Mouse (Mus musculus): Measurements from ENCODE around the gene Nid1. TPM values are rescaled to one million over a fixed set of nuclear protein-coding genes. Genes with fewer than 3 reads are reported as not detected.

Gene Nid1
- polyA plus RNA-seq, 1 experiment: 8.4 TPM

- Histone ChIP-seq H3K27ac (ENCODE audit: insufficient read depth, low read length) (no peak overlapping the region), H3K4me3 (ENCODE audit: insufficient read depth, low read length) (no peak overlapping the region), H3K4me1 (ENCODE audit: control insufficient read depth, insufficient read depth, low read length) (peaks cover 8% of the 10 kb centered on the region)
- TF ChIP-seq CTCF (IDR thresholded peaks at IDR 0.05; ENCODE audit: extremely low read depth, insufficient read depth, low read length): no peak
Observed at GRCm38 (mm10) chr13:13547889-13548288, 110.5 kb downstream of the Nid1 start.

- Histone ChIP-seq H3K4me3 (ENCODE audit: insufficient read depth, low read length) (no peak overlapping the region), H3K4me1 (ENCODE audit: control insufficient read depth, insufficient read depth, low read length) (peaks cover 8% of the 10 kb centered on the region), H3K27ac (ENCODE audit: insufficient read depth, low read length) (no peak overlapping the region)
- no peak for TF ChIP-seq CTCF (IDR thresholded peaks at IDR 0.05; ENCODE audit: extremely low read depth, insufficient read depth, low read length)
- TF ChIP-seq POLR2A (IDR thresholded peaks at IDR 0.05; ENCODE audit: extremely low read depth, insufficient read depth, low read length): no peak
Observed at GRCm38 (mm10) chr13:13548431-13549190, 111.3 kb downstream of the Nid1 start.

- Histone ChIP-seq H3K27ac (ENCODE audit: insufficient read depth, low read length) (no peak overlapping the region), H3K4me3 (ENCODE audit: insufficient read depth, low read length) (no peak overlapping the region), H3K4me1 (ENCODE audit: control insufficient read depth, insufficient read depth, low read length) (peaks cover 12% of the 10 kb centered on the region)
- TF ChIP-seq POLR2A (IDR thresholded peaks at IDR 0.05; ENCODE audit: extremely low read depth, insufficient read depth, low read length): no peak
- TF ChIP-seq CTCF (IDR thresholded peaks at IDR 0.05; ENCODE audit: extremely low read depth, insufficient read depth, low read length): no peak
Observed at GRCm38 (mm10) chr13:13549687-13550660, 112.6 kb downstream of the Nid1 start.

GRCm38 (mm10) chr13:13552020-13552419 is 114.7 kb downstream of the Nid1 start:
- Histone ChIP-seq H3K27ac (ENCODE audit: insufficient read depth, low read length) (no peak overlapping the region), H3K4me3 (ENCODE audit: insufficient read depth, low read length) (no peak overlapping the region), H3K4me1 (ENCODE audit: control insufficient read depth, insufficient read depth, low read length) (peaks cover 11% of the 10 kb centered on the region)
- TF ChIP-seq POLR2A (IDR thresholded peaks at IDR 0.05; ENCODE audit: extremely low read depth, insufficient read depth, low read length): no peak

- Histone ChIP-seq H3K4me1 (ENCODE audit: control insufficient read depth, insufficient read depth, low read length) (peaks cover 8% of the 10 kb centered on the region), H3K4me3 (ENCODE audit: insufficient read depth, low read length) (no peak overlapping the region), H3K27ac (ENCODE audit: insufficient read depth, low read length) (no peak overlapping the region)
- TF ChIP-seq POLR2A (IDR thresholded peaks at IDR 0.05; ENCODE audit: extremely low read depth, insufficient read depth, low read length) (no peak), CTCF (IDR thresholded peaks at IDR 0.05; ENCODE audit: extremely low read depth, insufficient read depth, low read length) (no peak)
Observed at GRCm38 (mm10) chr13:13553660-13554059, 116.3 kb downstream of the Nid1 start.

- TF ChIP-seq CTCF (IDR thresholded peaks at IDR 0.05; ENCODE audit: extremely low read depth, insufficient read depth, low read length) (no peak), POLR2A (IDR thresholded peaks at IDR 0.05; ENCODE audit: extremely low read depth, insufficient read depth, low read length) (no peak)
- Histone ChIP-seq H3K27ac (ENCODE audit: insufficient read depth, low read length) (no peak overlapping the region), H3K4me1 (ENCODE audit: control insufficient read depth, insufficient read depth, low read length) (peaks cover 6% of the 10 kb centered on the region), H3K4me3 (ENCODE audit: insufficient read depth, low read length) (no peak overlapping the region)
Observed at GRCm38 (mm10) chr13:13555196-13555595, 117.8 kb downstream of the Nid1 start.

- TF ChIP-seq CTCF (IDR thresholded peaks at IDR 0.05; ENCODE audit: extremely low read depth, insufficient read depth, low read length) (no peak), POLR2A (IDR thresholded peaks at IDR 0.05; ENCODE audit: extremely low read depth, insufficient read depth, low read length) (no peak)
- Histone ChIP-seq H3K4me3 (ENCODE audit: insufficient read depth, low read length) (no peak overlapping the region), H3K27ac (ENCODE audit: insufficient read depth, low read length) (no peak overlapping the region), H3K4me1 (ENCODE audit: control insufficient read depth, insufficient read depth, low read length) (peaks cover 6% of the 10 kb centered on the region)
Observed at GRCm38 (mm10) chr13:13557001-13557743, 119.8 kb downstream of the Nid1 start.

- H3K4me1 ChIP-seq (ENCODE audit: control insufficient read depth, insufficient read depth, low read length): peaks cover 6% of the 10 kb centered on the region
- H3K27ac ChIP-seq (ENCODE audit: insufficient read depth, low read length): no peak overlapping the region
- no peak overlapping the region for H3K4me3 ChIP-seq (ENCODE audit: insufficient read depth, low read length)
- TF ChIP-seq POLR2A (IDR thresholded peaks at IDR 0.05; ENCODE audit: extremely low read depth, insufficient read depth, low read length) (no peak), CTCF (IDR thresholded peaks at IDR 0.05; ENCODE audit: extremely low read depth, insufficient read depth, low read length) (no peak)
Observed at GRCm38 (mm10) chr13:13558251-13558650, 120.9 kb downstream of the Nid1 start.

GRCm38 (mm10) chr13:13558900-13559299 is 121.5 kb downstream of the Nid1 start:
- TF ChIP-seq POLR2A (IDR thresholded peaks at IDR 0.05; ENCODE audit: extremely low read depth, insufficient read depth, low read length) (no peak), CTCF (IDR thresholded peaks at IDR 0.05; ENCODE audit: extremely low read depth, insufficient read depth, low read length) (no peak)
- Histone ChIP-seq H3K27ac (ENCODE audit: insufficient read depth, low read length) (no peak overlapping the region), H3K4me1 (ENCODE audit: control insufficient read depth, insufficient read depth, low read length) (peaks cover 6% of the 10 kb centered on the region), H3K4me3 (ENCODE audit: insufficient read depth, low read length) (no peak overlapping the region)

Other genes starting within 250 kb of the Nid1 start
- gene Gpr137b, start 43.5 kb upstream of the Nid1 start, polyA plus RNA-seq (2012; rRNA removed): 16.0 and 17.7 TPM in 2 replicates
- gene Lyst, start 152.8 kb downstream of the Nid1 start, polyA plus RNA-seq (2012; rRNA removed): 11.5 and 12.1 TPM in 2 replicates